Mouse (Mus musculus) frontal cortex, postnatal 10 days (tissue): Measurements from ENCODE around the gene Hist1h2ao.
"Not testable (repeated sequence)": the region's sequence is repeated elsewhere in the genome, so short reads cannot be mapped to it uniquely, and the experiment has no call there.

Source experiments
- DNase-seq, 2 experiments: peaks; one replicate each; pipeline ENCODE4 v3.0.0; 2022; ENCODE audit warnings: low spot score in 2 of 2, mixed read lengths in 1 of 2

Hist1h2ao gene

DNA sequence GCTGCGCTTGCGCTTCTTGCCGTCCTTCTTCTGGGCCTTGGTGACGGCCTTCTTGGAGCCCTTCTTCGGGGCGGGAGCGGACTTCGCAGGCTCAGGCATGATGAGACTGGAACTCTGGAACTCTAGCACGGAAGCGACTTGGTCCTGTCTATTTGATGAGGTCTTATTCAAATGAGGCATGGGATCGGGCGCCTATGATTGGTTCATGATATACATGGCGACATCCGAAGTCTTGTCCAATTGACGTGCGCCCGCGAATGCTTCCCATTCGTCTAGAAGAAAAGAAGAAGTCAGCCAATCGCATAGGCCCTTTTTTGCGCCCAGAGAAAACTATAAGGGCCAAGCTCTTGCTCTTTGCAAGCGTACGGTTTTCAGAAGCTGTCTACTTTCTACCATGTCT lies at the start of gene Hist1h2ao, which contains the start of gene Hist1h2bq:
TSS of gene Hist1h2ao (plus strand) at position 393 of the 400 bp plus-strand sequence.
TSS of gene Hist1h2bq (minus strand) at position 125 of the 400 bp plus-strand sequence.
- DNase-seq, result not testable (repeated sequence)

DNA sequence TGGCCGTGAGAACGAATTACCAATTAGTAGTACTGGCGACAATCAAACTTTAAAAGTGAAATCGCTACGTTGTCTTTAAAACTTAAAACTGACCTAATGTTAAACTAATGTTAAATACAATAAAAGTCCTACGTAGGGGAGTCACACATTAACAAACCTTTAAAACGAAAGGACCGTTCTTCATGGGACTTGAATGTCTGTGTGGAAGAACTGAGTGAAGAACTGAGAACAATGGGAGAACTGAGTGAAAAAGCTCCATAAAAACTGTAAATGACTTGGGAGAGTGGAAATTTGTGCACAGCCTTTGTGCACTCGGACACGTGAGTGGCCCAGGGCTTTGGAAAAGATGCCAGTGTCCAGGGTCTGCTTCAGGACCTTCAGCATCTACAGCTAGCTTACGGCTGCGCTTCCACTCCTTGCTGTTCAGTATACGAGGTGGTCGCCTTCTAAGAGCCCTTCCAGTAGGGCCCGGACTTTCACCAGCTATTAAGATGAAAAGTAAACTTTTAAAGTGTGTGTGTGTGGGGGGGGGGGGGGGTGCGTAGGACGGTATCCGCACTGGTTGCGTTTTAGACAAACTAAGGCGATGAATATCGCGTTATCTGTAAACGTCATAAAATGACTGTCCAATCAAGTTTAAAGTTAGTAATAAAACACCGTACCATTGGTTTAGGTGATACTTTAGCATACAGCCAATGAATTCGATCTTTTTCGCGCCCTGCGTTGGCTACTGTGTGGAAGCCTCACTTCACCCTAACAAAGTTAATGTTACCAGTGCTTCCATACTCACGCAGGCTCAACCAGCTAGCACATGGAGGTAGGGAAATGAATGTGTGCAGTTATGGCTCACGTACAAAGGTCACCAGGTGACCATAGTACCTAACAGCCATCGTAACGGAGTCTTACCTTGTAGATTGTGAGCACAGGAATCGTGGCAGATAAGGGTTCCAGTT lies 31.2 kb upstream of the Hist1h2ao start:
- peak; percentile 43 to 55 for DNase-seq

- peak; percentile 24 for DNase-seq
These were observed 30.2 kb upstream of the Hist1h2ao start, which contains the start of gene Hist1h1b for GRCm38 (mm10) chr13:21779767-21780731. Gene Hist1h1b (minus strand): TSS chr13:21780625.

DNA sequence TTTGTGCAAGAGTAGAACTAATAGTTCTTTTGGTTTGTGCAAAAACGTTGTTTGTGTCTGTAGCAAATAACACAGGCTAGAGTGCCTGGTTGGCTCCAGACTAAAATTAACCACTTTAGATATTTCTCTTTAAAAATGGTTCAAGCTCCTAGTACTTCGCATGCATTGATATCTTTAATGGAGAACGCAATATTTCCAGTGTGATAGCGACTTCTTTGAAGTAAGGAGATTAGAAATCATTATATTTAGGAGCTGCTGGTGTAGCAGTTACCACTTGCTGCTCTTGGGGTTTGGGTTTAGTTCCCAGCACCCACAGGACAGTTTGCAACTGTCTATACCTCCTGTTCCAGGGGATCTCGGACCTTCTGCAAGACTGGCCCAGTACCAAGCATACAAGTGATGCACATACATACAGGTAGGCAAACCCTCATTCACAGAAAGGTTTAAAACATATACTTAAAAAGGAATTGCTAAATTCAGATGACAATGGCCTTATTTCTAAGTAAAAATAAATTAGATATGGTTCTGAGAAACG lies 29.2 kb upstream of the Hist1h2ao start:
- no peak for DNase-seq

- DNase-seq, result no peak
These were observed 28.6 kb upstream of the Hist1h2ao start for GRCm38 (mm10) chr13:21781639-21782038.

DNA sequence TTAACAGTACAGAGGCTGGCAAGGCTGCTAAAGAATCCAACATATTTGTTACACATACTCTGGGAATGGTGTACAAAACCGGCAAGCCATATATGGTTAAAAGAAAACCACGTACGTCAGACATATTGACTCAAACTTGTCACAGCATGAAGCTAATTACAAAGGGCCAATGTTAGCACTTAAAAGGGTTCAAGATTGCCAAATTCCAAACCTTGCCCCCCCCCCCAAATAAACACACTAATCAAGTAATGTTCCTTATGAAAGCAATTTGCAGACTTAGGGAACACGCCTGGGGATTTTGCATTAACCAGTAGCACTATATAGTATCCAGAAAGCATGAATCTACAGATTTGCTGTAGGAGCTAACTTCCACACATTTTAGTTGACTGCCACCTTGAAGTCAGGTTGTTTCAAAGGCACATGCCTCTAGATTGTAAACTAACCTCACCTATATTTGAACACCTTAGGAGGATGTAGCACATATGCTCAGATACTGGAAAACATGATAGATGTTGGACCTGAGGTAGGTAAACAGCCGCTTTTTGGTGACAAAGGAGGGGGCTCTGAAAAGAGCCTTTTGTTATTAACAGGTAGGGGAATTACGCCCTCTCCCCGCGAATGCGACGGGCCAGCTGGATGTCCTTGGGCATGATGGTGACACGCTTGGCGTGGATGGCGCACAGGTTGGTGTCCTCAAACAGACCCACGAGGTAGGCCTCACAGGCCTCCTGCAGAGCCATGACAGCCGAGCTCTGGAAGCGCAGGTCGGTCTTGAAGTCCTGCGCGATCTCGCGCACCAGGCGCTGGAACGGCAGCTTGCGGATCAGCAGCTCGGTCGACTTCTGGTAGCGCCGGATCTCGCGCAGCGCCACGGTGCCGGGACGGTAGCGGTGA lies 27.7 kb upstream of the Hist1h2ao start:
- DNase-seq, result not testable (repeated sequence)

DNA sequence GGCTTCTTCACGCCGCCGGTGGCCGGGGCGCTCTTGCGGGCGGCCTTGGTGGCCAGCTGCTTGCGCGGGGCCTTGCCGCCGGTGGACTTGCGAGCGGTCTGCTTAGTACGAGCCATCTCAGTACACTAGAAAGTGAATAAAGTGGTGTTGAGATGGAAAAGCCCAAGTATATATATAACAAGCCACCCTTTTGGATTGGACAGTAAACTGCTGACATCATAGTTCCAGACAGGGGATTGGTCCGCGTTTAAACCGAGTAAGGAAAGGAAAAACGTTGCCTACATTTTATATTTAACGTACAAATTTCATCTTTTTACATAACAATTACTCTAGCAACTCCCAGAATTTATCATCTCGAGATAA lies 27.0 kb upstream of the Hist1h2ao start, which contains the start of gene Hist1h3i:
TSS of gene Hist1h3i (minus strand) at position 116 of the 363 bp plus-strand sequence.
- peak; percentile 22 to 34 for DNase-seq

- DNase-seq, result no peak
These were observed 26.5 kb upstream of the Hist1h2ao start for GRCm38 (mm10) chr13:21783734-21784161.

- no peak for DNase-seq
These were observed 26.0 kb upstream of the Hist1h2ao start for GRCm38 (mm10) chr13:21784311-21784710.

DNA sequence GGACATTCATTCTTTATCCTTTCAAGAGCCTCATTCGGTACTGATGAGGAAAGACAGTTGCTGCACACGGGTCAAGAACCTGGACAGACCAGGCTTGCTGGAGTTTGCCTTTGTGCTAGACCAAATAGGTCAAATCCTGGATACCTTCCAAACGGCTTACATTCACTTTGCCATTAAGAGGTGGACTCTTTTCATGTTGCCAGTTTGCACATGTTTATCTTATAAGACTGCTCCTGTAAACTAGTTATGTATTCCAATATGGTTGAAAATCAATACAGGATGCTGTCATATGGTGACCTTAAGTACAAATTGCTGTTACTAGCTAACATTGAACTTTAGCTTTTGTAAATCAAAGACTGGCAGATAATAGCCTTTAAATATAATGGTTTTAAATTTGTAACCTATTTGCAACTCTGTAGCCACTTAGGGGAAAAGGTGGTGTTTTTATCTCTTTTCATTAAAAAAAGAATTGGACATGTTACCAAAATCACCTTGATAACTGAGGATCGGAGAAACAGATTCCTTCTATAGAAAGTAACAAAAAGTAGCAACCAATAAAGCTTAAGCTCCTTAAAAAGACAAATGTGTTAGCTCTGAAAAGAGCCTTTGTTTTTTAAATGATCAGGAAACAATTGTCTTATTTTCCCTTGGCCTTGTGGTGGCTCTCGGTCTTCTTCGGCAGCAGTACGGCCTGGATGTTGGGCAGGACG lies 23.9 kb upstream of the Hist1h2ao start:
- no peak for DNase-seq

DNA sequence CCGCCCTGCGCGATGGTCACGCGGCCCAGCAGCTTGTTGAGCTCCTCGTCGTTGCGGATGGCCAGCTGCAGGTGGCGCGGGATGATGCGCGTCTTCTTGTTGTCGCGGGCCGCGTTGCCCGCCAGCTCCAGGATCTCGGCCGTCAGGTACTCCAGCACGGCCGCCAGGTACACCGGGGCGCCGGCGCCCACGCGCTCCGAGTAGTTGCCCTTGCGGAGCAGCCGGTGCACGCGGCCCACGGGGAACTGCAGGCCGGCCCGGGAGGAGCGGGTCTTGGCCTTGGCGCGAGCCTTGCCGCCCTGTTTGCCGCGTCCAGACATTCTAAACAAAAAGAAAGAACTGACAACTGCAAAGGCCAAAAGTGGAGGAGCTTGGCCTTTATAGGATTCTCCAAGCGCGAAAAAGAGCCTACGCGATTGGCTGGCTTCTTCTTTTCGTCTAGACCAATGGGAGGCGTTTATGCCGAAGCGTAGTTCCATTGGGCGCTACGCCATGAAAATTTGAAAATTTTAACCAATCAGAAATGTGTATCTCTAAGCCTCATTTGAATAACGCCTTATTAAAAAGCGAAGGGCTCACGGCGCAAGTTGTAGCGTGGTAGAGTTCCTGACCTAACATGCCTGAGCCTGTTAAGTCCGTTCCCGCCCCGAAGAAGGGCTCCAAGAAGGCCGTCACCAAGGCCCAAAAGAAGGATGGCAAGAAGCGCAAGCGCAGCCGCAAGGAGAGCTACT lies 23.2 kb upstream of the Hist1h2ao start, which contains the start of the genes Hist1h2an and Hist1h2bp:
TSS of gene Hist1h2an (minus strand) at position 320 of the 731 bp plus-strand sequence.
TSS of gene Hist1h2bp (plus strand) at position 563 of the 731 bp plus-strand sequence.
- peak; percentile 86 to 87 for DNase-seq

DNA sequence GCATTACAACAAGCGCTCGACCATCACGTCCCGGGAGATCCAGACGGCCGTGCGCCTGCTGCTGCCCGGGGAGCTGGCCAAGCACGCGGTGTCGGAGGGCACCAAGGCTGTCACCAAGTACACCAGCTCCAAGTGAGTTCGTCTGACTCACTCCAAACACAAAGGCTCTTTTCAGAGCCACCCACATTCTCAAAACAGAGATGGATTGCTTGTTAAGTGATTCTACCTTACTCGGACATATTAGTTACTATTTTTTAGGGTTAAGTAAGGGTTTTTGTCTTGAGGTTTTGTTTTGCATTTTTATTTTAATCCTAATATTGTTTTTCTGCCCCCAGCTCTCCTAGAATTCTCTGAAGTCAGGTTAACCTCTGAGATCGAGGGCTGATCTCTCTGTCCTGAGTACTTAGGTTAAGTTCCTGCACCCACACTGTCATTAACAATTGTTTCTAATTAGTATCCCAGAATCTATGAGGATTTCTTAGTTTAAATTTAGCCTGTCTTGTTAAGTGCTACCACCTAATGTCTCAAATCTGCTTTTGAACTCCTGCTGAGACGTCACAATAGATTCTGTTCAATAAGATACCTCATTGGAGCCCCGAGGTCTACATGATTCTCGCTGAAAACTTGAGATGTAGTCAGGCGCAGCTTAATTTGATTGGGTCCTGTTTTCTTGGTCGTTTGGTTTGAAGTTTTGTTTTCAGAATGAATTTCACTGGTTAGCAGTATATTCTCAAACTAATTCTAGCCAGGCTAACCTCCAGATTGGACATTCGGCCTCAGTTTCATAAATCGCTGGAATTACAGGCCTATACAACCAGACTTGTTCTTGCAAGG lies 22.3 kb upstream of the Hist1h2ao start:
- no peak for DNase-seq

GRCm38 (mm10) chr13:21789925-21790324 lies 20.3 kb upstream of the Hist1h2ao start:
- no peak for DNase-seq

DNA sequence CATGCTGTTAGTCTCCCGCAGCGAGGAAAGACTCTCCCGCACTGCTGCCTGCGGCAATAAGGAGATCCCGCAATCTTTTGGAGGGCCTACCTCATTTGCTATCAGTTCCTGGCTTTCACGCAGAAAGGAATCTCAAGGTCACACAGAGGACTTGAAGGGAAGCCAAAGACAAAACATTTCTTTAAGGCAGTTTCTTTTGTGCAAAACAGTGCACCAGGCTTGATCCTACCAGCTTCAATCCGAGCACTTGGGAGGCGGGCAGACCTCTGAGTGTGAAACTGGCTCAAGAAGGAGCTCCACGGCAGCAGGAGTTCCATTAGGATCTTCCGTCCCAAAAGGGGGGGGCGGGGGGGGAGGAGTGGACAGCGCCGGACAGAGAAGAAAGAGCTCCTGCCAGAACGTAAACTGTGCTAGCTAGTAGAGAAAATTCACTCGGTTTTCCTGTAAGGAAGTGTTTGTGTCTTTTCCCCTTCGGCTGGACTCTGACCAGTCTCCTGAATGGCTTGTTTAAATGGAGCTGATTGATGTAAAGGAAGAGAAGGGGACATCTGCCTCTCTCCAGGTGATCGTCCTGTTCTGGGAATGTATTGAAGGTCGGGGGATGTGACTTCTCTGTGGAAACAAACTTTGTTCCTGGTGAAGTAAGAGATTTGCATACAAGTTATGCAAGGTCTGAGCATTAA lies 19.5 kb upstream of the Hist1h2ao start:
- DNase-seq, result no peak

GRCm38 (mm10) chr13:21795584-21795983 lies 14.7 kb upstream of the Hist1h2ao start:
- DNase-seq, result no peak

GRCm38 (mm10) chr13:21797163-21797562 lies 13.1 kb upstream of the Hist1h2ao start:
- not testable (repeated sequence) for DNase-seq

DNA sequence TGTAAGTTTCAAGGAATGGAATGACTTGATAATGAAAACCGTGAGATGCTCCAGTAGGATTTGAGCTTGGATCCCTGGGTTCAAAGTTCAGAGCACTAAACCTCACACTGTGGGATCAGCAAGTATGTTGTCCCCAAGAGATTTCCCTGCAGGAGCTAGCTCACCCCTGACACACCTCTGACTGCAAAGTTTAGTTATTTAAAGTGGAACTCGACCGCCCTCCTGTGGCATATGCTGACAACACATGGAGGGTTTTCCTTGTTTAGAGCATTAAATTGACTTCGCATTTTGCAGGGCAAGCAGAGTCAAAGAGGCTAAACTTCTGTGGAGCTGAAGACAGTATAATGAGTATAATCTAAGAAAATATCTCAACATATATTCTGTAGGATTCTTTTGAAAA lies 7.2 kb upstream of the Hist1h2ao start:
- DNase-seq, result not testable (repeated sequence)
